In genomic region chr12:13030333-13030732, GRCm38 (mm10) we compare ENCODE assay signal across 19 mouse cellular contexts.
"Had no signal": no experiment of that assay in that cellular context is flagged by ENCODE, and none has a peak within 500 bp of the region (broad histone marks: within the 10 kb centered on the region; RNA-seq: fewer than 3 reads in every experiment).

No protein-coding gene starts in this region.

- H3K4me3 ChIP-seq: liver, embryonic 15.5 days; lung, embryonic 15.5 days; megakaryocyte, embryonic 14.5 days; midbrain, embryonic 13.5 days; midbrain, embryonic 15.5 days; neural tube, embryonic 13.5 days; stomach, embryonic 15.5 days had no signal

- ATAC-seq: liver, postnatal 0 days; lung, postnatal 0 days; midbrain, embryonic 13.5 days; midbrain, embryonic 15.5 days had no signal

- H3K36me3 ChIP-seq: liver, embryonic 15.5 days; lung, embryonic 15.5 days; midbrain, embryonic 13.5 days; midbrain, embryonic 15.5 days; neural tube, embryonic 13.5 days; stomach, embryonic 15.5 days had no signal

- H3K4me2 ChIP-seq: liver, embryonic 15.5 days; lung, embryonic 15.5 days; midbrain, embryonic 11.5 days; midbrain, embryonic 13.5 days; midbrain, embryonic 15.5 days; neural tube, embryonic 13.5 days; stomach, embryonic 15.5 days had no signal

- H3K4me1 ChIP-seq: liver, embryonic 15.5 days; lung, embryonic 15.5 days; megakaryocyte, embryonic 14.5 days; midbrain, embryonic 15.5 days; stomach, embryonic 15.5 days had no signal

- H3K9ac ChIP-seq: liver, embryonic 15.5 days; liver, postnatal 0 days; lung, embryonic 15.5 days; midbrain, embryonic 13.5 days; midbrain, embryonic 15.5 days; neural tube, embryonic 13.5 days; stomach, embryonic 15.5 days had no signal

- H3K27ac ChIP-seq: liver, embryonic 15.5 days; lung, embryonic 15.5 days; macrophage; midbrain, embryonic 13.5 days; midbrain, embryonic 15.5 days; neural tube, embryonic 13.5 days; stomach, embryonic 15.5 days; stomach, postnatal 0 days had no signal

- H3K27me3 ChIP-seq: liver, embryonic 15.5 days; lung, embryonic 15.5 days; megakaryocyte, embryonic 14.5 days; midbrain, embryonic 13.5 days; midbrain, embryonic 15.5 days; neural tube, embryonic 13.5 days; stomach, embryonic 15.5 days had no signal

- DNase-seq: liver, postnatal 0 days; lung, adult 2 months; lung, postnatal 14 days; lung, postnatal 36 days; right cerebral cortex, postnatal 14 days; thymus, adult 2 months; thymus, postnatal 25 days; thymus, postnatal 4 days had no signal

- H3K9me3 ChIP-seq: liver, embryonic 15.5 days; lung, embryonic 15.5 days; midbrain, embryonic 13.5 days; midbrain, embryonic 15.5 days; neural tube, embryonic 13.5 days; stomach, embryonic 15.5 days had no signal
